Mouse (Mus musculus) neural tube, embryonic 12.5 days (tissue): ENCODE measurements around the gene Myl6. TPM values are rescaled to one million over a fixed set of nuclear protein-coding genes. Genes with fewer than 3 reads are reported as not detected.
"Not testable (repeated sequence)": the region's sequence is repeated elsewhere in the genome, so short reads cannot be mapped to it uniquely, and the experiment has no call there.

Source experiments
- ATAC-seq: fragments of 200-750 bp; cut with Nextera tagmentation; 2 replicates; pipeline ENCODE4 v1.8.0; 2017; ENCODE audit warnings: low read depth, mild to moderate bottlenecking, moderate TSS enrichment, moderate library complexity; ENCODE audit not compliant: low FRiP score
- H3K27ac ChIP-seq: fragments of 300-500 bp; sonication (generic); 2 replicates; pipeline ENCODE4 v1.5.1; 2016
- H3K27me3 ChIP-seq: fragments of 300-500 bp; sonication (generic); replicated peaks from 2 replicates; pipeline ENCODE4 v1.6.1; 2016; ENCODE audit warnings: mild to moderate bottlenecking
- H3K36me3 ChIP-seq: fragments of 300-500 bp; sonication (generic); 2 replicates; pipeline ENCODE4 v1.6.1; 2016; ENCODE audit warnings: mild to moderate bottlenecking
- H3K4me1 ChIP-seq: fragments of 300-500 bp; sonication (generic); 2 replicates; pipeline ENCODE4 v1.6.1; 2016
- H3K4me2 ChIP-seq: fragments of 300-500 bp; sonication (generic); replicated peaks from 2 replicates; pipeline ENCODE4 v1.6.1; 2016; ENCODE audit warnings: mild to moderate bottlenecking
- H3K4me3 ChIP-seq: fragments of 300-500 bp; sonication (generic); 2 replicates; pipeline ENCODE4 v1.5.1; 2016
- H3K9ac ChIP-seq: fragments of 300-500 bp; sonication (generic); 2 replicates; pipeline ENCODE4 v1.6.1; 2016; ENCODE audit warnings: mild to moderate bottlenecking
- H3K9me3 ChIP-seq: fragments of 300-500 bp; sonication (generic); 2 replicates; pipeline ENCODE4 v1.6.1; 2016; ENCODE audit warnings: mild to moderate bottlenecking
- WGBS: fragments of 180-500 bp; shearing (Covaris S2); methylation state at CpG from one replicate; pipeline ENCODE4 v1.1.7; 2016; 5-methylcytosine and 5-hydroxymethylcytosine counted together
- polyA plus RNA-seq: library from polyadenylated mRNA; unstranded; fragments of >200 nt; fragmentation: Nextera tagmentation; extraction: Ambion mirVana; gene quantifications from 2 replicates; pipeline ENCODE4 v1.2.1, GENCODE M21; 2016

Gene Myl6
- polyA plus RNA-seq, 1 experiment from 2014 or later, result 879 TPM

DNA sequence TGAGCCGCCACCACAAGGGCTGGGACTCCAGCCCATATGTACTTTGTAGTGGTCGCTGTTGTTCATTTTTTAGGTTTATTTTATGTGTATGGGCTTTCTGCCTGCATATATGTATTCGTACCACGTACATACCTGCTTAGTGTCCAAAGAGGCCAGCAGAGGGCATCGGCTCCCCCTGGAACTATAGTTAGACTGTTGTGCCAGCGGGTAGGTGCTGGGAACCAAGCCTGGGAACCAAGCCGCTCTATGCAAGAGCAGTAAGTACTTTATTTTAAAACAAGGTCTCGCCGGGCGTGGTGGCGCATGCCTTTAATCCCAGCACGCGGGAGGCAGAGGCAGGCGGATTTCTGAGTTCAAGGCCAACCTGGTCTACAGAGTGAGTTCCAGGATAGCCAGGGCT, 12.0 kb upstream of the Myl6 start:
- no peak for ATAC-seq
- Histone ChIP-seq H3K27ac (no peak overlapping the region), H3K9ac (no peak overlapping the region), H3K27me3 (no peaks in the 10 kb centered on the region), H3K4me2 (no peak overlapping the region), H3K36me3 (peaks cover 14% of the 10 kb centered on the region), H3K4me3 (no peak overlapping the region), H3K4me1 (no peaks in the 10 kb centered on the region), H3K9me3 (no peaks in the 10 kb centered on the region)
- WGBS, result 95% methylated on average over 14 of the region's 14 CpGs

DNA sequence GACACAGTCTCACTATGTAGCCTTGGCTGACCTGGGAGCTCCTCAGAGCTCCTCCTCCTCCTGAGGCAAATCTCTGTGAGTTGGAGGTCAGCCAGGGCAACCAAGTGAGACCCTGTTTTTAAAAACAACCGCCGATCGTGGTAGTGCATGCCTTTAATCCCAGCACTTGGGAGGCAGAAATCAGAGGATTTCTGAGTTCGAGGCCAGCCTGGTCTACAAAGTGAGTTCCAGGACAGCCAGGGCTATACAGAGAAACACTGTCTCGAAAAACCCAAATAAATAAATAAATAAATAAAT, 11.4 kb upstream of the Myl6 start:
- not testable (repeated sequence) for H3K27me3 ChIP-seq, H3K4me3 ChIP-seq, H3K36me3 ChIP-seq, ATAC-seq, H3K4me1 ChIP-seq, H3K9ac ChIP-seq, H3K4me2 ChIP-seq, H3K27ac ChIP-seq, H3K9me3 ChIP-seq
- WGBS, result 90% methylated on average over 5 of the region's 5 CpGs

GRCm38 (mm10) chr10:128504641-128505370, 10.9 kb upstream of the Myl6 start:
- Histone ChIP-seq H3K4me2 (0 out of 2 replicates have a peak overlapping the region, but pooled peaks have one; percentile 16), H3K9ac (no peak overlapping the region), H3K4me1 (no peaks in the 10 kb centered on the region), H3K36me3 (peaks cover 4% of the 10 kb centered on the region), H3K4me3 (no peak overlapping the region), H3K27ac (no peak overlapping the region), H3K9me3 (no peaks in the 10 kb centered on the region), H3K27me3 (no peaks in the 10 kb centered on the region)
- no peak for ATAC-seq
- 86% methylated on average over 9 of the region's 9 CpGs for WGBS

DNA sequence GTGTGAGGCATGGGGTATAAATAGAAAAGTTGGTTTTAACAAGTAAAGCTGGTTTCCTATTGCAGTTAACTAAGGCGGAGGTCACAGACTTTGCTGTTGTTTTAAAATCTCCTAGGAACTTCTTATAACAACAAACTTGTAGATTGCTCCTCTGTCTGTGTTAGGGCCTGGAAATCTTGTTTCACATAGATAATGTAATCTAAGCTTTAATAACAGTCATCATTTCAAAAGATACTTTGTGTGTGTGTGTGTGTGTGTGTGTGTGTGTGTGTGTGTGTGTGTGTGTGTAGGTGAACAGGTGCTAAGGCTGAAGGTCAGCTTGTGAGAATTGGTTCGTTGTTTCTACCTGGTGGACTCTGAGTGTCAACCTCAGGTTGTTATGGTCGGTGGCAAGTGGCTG, 10.1 kb upstream of the Myl6 start:
- no peak overlapping the region for H3K4me2 ChIP-seq
- no peak for ATAC-seq
- 92% methylated on average over 3 of the region's 3 CpGs for WGBS

DNA sequence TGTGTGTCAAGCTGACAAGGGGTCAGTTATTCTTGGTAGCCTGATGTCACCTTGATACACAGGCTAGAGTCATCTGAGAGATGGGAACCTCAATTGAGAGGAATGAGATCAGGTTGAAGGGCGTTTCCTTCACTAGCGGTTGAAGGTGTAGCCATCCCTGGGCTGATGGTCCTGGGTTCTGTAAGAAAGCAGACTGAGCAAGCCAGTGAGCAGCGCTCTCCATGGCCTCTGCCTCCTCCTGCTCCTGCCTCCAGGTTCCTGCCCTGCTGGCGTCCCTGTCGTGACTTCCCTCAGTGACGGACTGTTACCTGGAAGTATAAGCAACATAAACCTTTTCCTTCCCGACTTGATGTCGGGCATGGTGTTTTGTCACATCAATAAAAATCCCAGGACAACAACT, 9.6 kb upstream of the Myl6 start:
- H3K9me3 ChIP-seq, result no peaks in the 10 kb centered on the region
- WGBS, result 75% methylated on average over 8 of the region's 8 CpGs
- H3K27ac ChIP-seq, result no peak overlapping the region
- H3K4me3 ChIP-seq, result no peak overlapping the region
- ATAC-seq, result no peak
- H3K9ac ChIP-seq, result no peak overlapping the region
- no peak overlapping the region for H3K4me2 ChIP-seq
- H3K27me3 ChIP-seq, result no peaks in the 10 kb centered on the region
- peaks cover 6% of the 10 kb centered on the region for H3K4me1 ChIP-seq
- no peaks in the 10 kb centered on the region; the same call in 1 of the 2 replicates for H3K36me3 ChIP-seq

More for the DNA sequence above, 10.1 kb upstream of the Myl6 start:
- no peaks in the 10 kb centered on the region for H3K9me3 ChIP-seq
- no peak overlapping the region for H3K4me3 ChIP-seq
- H3K27ac ChIP-seq, result no peak overlapping the region
- peaks cover 6% of the 10 kb centered on the region for H3K4me1 ChIP-seq
- no peaks in the 10 kb centered on the region for H3K27me3 ChIP-seq
- H3K9ac ChIP-seq, result no peak overlapping the region
- no peaks in the 10 kb centered on the region; the same call in 1 of the 2 replicates for H3K36me3 ChIP-seq

GRCm38 (mm10) chr10:128502341-128502740, 8.4 kb upstream of the Myl6 start:
- ATAC-seq, result no peak
- WGBS, result 87% methylated on average over 5 of the region's 5 CpGs

GRCm38 (mm10) chr10:128499116-128499671, 5.2 kb upstream of the Myl6 start:
- peak overlapping the region; percentile 22; the same call in 1 of the 2 replicates for H3K27ac ChIP-seq
- peak; percentile 21; the same call in 1 of the 2 replicates for ATAC-seq
- WGBS, result 2% methylated on average over 21 of the region's 21 CpGs

More at GRCm38 (mm10) chr10:128502341-128502740, 8.4 kb upstream of the Myl6 start:
- Histone ChIP-seq H3K4me2 (no peak overlapping the region), H3K27ac (no peak overlapping the region), H3K4me3 (no peak overlapping the region), H3K9me3 (no peaks in the 10 kb centered on the region), H3K4me1 (peaks cover 10% of the 10 kb centered on the region), H3K27me3 (no peaks in the 10 kb centered on the region), H3K9ac (no peak overlapping the region), H3K36me3 (no peaks in the 10 kb centered on the region; the same call in 1 of the 2 replicates)

DNA sequence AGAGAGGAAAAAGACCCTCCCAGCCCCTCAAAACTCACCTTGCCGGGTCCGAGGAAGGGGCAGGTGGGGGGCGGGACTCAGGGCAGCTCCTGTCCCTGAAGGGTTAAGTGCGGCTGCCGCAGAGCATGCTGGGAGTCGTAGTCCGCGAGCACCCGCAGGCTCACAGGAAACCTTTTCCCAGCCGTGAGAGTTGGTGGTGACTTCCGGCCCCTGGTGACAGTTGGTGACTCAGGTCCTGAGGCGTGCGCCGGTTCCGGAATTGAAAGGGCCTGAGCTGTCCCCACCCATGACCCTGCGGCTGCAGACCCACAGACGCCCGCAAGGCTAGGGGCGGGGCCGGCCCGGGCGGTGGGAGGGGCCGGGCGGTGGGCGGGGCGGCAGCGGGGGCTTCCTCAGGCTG, 4.6 kb upstream of the Myl6 start, which contains the start of gene Myl6b:
TSS of gene Myl6b (minus strand) at position 96 of the 400 bp plus-strand sequence.
- Histone ChIP-seq H3K4me2 (peak within 1 kb of the TSS; percentile 79), H3K27me3 (no peaks in the 10 kb centered on the region), H3K36me3 (no peaks in the 10 kb centered on the region), H3K9ac (peak within 1 kb of the TSS; percentile 54), H3K4me1 (peaks cover 21% of the 10 kb centered on the region), H3K4me3 (peak within 1 kb of the TSS; percentile 57), H3K9me3 (no peaks in the 10 kb centered on the region), H3K27ac (peak within 1 kb of the TSS; percentile 22; the same call in 1 of the 2 replicates)
- WGBS, result under 1% methylated on average over 27 of the region's 27 CpGs
- peak; percentile 78 for ATAC-seq

More at GRCm38 (mm10) chr10:128499116-128499671, 5.2 kb upstream of the Myl6 start:
- peak overlapping the region; percentile 79 for H3K4me2 ChIP-seq
- peak overlapping the region; percentile 54 for H3K9ac ChIP-seq
- H3K9me3 ChIP-seq, result no peaks in the 10 kb centered on the region
- H3K36me3 ChIP-seq, result no peaks in the 10 kb centered on the region
- H3K4me1 ChIP-seq, result peaks cover 20% of the 10 kb centered on the region
- no peaks in the 10 kb centered on the region for H3K27me3 ChIP-seq
- peak overlapping the region; percentile 57 for H3K4me3 ChIP-seq

DNA sequence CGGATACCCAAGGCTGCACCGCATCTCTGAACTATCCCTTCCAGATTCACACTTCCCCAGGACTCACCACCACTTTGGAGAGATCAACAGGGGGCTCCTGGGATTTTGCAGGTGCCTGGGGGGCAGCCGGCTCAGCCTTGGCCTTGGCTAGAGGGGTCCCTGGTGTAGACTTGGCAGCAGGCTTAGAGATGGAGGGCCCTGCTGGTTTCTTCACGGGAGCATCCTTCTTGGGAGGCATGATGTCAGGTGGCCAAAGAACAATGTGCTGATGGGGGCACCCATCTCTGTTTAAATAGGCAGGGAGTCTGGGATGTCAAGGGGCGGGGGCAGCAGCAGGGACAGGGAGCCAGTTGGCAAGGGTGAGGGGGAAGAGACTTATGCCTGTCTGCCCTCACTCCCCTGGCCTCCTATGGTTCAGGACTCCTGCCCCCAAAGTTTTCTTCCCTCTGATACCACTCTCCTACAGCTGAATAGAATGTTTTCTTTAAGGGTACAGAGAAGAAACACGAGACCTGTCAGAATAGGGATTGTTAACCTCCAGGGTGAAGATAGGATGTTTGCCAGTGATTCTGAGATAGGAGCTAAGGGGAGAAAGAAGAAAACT, 3.3 kb upstream of the Myl6 start:
- Histone ChIP-seq H3K4me1 (peaks cover 28% of the 10 kb centered on the region), H3K4me2 (peak overlapping the region; percentile 79), H3K4me3 (no peak overlapping the region), H3K27me3 (no peaks in the 10 kb centered on the region), H3K27ac (no peak overlapping the region), H3K9ac (no peak overlapping the region), H3K9me3 (no peaks in the 10 kb centered on the region), H3K36me3 (no peaks in the 10 kb centered on the region)
- WGBS, result 45% methylated on average over 6 of the region's 6 CpGs
- no peak for ATAC-seq

GRCm38 (mm10) chr10:128496509-128497077, 2.6 kb upstream of the Myl6 start:
- no peaks in the 10 kb centered on the region for H3K27me3 ChIP-seq
- no peak overlapping the region for H3K27ac ChIP-seq
- H3K9ac ChIP-seq, result 0 out of 2 replicates have a peak overlapping the region, but pooled peaks have one; percentile 8
- peaks cover 35% of the 10 kb centered on the region for H3K4me1 ChIP-seq
- no peaks in the 10 kb centered on the region for H3K9me3 ChIP-seq
- no peak for ATAC-seq
- H3K36me3 ChIP-seq, result peaks cover 4% of the 10 kb centered on the region
- 43% methylated on average over 6 of the region's 6 CpGs for WGBS
- no peak overlapping the region for H3K4me3 ChIP-seq
- no peak overlapping the region for H3K4me2 ChIP-seq

- 80% methylated on average over 4 of the region's 4 CpGs for WGBS
- Histone ChIP-seq H3K27me3 (no peaks in the 10 kb centered on the region), H3K9me3 (no peaks in the 10 kb centered on the region), H3K4me1 (peaks cover 41% of the 10 kb centered on the region), H3K4me3 (no peak overlapping the region), H3K9ac (no peak overlapping the region), H3K27ac (no peak overlapping the region), H3K4me2 (no peak overlapping the region), H3K36me3 (peaks cover 11% of the 10 kb centered on the region)
- ATAC-seq, result no peak
These were observed 2.0 kb upstream of the Myl6 start for GRCm38 (mm10) chr10:128495903-128496302.

GRCm38 (mm10) chr10:128495270-128495669, 1.3 kb upstream of the Myl6 start:
- no peak overlapping the region for H3K27ac ChIP-seq
- H3K27me3 ChIP-seq, result no peaks in the 10 kb centered on the region
- H3K9me3 ChIP-seq, result no peaks in the 10 kb centered on the region
- H3K36me3 ChIP-seq, result peaks cover 17% of the 10 kb centered on the region
- no peak overlapping the region for H3K4me3 ChIP-seq
- peak overlapping the region; percentile 84 for H3K4me2 ChIP-seq
- no peak overlapping the region for H3K9ac ChIP-seq
- ATAC-seq, result no peak
- WGBS, result 74% methylated on average over 2 of the region's 2 CpGs
- peaks cover 42% of the 10 kb centered on the region for H3K4me1 ChIP-seq
